In genomic region chr1:177340232-177340631, GRCm38 (mm10) we compare ENCODE assay signal across 18 mouse cellular contexts.
A peak's percentile ranks its signal among the peaks of the same experiment; 100 is the strongest.
DNase-seq lines count a peak whose midpoint lies in the region; ATAC-seq lines count a peak whose summit lies in the region.
"Had no signal": no experiment of that assay in that cellular context is flagged by ENCODE, and none has a peak within 500 bp of the region (broad histone marks: within the 10 kb centered on the region; RNA-seq: fewer than 3 reads in every experiment).

No protein-coding gene starts in this region.

- no peak overlapping the region for H3K4me3 ChIP-seq in hindbrain, embryonic 10.5 days
- no peak overlapping the region for H3K4me3 ChIP-seq in hindbrain, embryonic 16.5 days (ENCODE audit: low read length)
- peak overlapping the region; percentile 3 for H3K4me3 ChIP-seq in megakaryocyte, embryonic 14.5 days (replicated peaks)
- no peak overlapping the region for H3K4me3 ChIP-seq in embryonic facial prominence, embryonic 10.5 days

- DNase-seq in hindbrain, embryonic 10.5 days (ENCODE audit: low spot score): no peak
- DNase-seq in embryonic facial prominence, embryonic 10.5 days (ENCODE audit: low spot score): no peak
- DNase-seq: adrenal gland, adult 8-10 months; adrenal gland, postnatal 36 days; cerebellum, adult 11 months; cerebellum, adult 8-10 months; cerebellum, postnatal 14 days; forebrain, postnatal 0 days; gastrocnemius, postnatal 14 days; heart, postnatal 10 days; heart, postnatal 4 days had no signal

- H3K36me3 ChIP-seq in hindbrain, embryonic 10.5 days: no peaks in the 10 kb centered on the region
- H3K36me3 ChIP-seq in hindbrain, embryonic 16.5 days (ENCODE audit: control insufficient read depth, insufficient read depth, low read length): no peaks in the 10 kb centered on the region
- H3K36me3 ChIP-seq in megakaryocyte, embryonic 14.5 days (replicated peaks; ENCODE audit: low read length): no peaks in the 10 kb centered on the region
- H3K36me3 ChIP-seq in embryonic facial prominence, embryonic 10.5 days (replicated peaks): no peaks in the 10 kb centered on the region

- no peak overlapping the region for H3K4me2 ChIP-seq in hindbrain, embryonic 16.5 days (ENCODE audit: low read length)
- H3K4me2 ChIP-seq: hindbrain, embryonic 14.5 days had no signal

- ATAC-seq in hindbrain, embryonic 16.5 days: no peak
- ATAC-seq in megakaryocyte, adult 5-6 weeks (ENCODE audit: poor library complexity, severe bottlenecking): no peak; the same call in 1 of the 2 replicates
- peak; percentile 61 for ATAC-seq in granulocyte monocyte progenitor cell, adult 5-6 weeks (replicated peaks; ENCODE audit: poor library complexity, severe bottlenecking)
- ATAC-seq in megakaryocyte progenitor cell, adult 5-6 weeks (replicated peaks; ENCODE audit: poor library complexity): peak; percentile 43; the same call in 1 of the 2 replicates
- ATAC-seq: forebrain, postnatal 0 days; intestine, embryonic 16.5 days had no signal

- WGBS in hindbrain, embryonic 10.5 days: 84% methylated on average over 3 of the region's 3 CpGs
- WGBS in hindbrain, embryonic 16.5 days: 74% methylated on average over 3 of the region's 3 CpGs
- 80% methylated on average over 3 of the region's 3 CpGs for WGBS in embryonic facial prominence, embryonic 10.5 days

- H3K9me3 ChIP-seq in hindbrain, embryonic 10.5 days: no peaks in the 10 kb centered on the region
- H3K9me3 ChIP-seq in hindbrain, embryonic 16.5 days (ENCODE audit: control insufficient read depth, low read length): no peaks in the 10 kb centered on the region
- H3K9me3 ChIP-seq in megakaryocyte, embryonic 14.5 days: no peaks in the 10 kb centered on the region
- H3K9me3 ChIP-seq in embryonic facial prominence, embryonic 10.5 days: no peaks in the 10 kb centered on the region

- no peak overlapping the region for H3K9ac ChIP-seq in hindbrain, embryonic 16.5 days (ENCODE audit: low read depth, low read length)
- H3K9ac ChIP-seq: forebrain, postnatal 0 days; hindbrain, embryonic 14.5 days had no signal

- H3K27me3 ChIP-seq in hindbrain, embryonic 10.5 days (ENCODE audit: insufficient read depth, poor library complexity, severe bottlenecking): no peaks in the 10 kb centered on the region
- H3K27me3 ChIP-seq in hindbrain, embryonic 16.5 days (replicated peaks; ENCODE audit: control insufficient read depth, insufficient read depth, low read length): no peaks in the 10 kb centered on the region
- peaks cover 4% of the 10 kb centered on the region for H3K27me3 ChIP-seq in megakaryocyte, embryonic 14.5 days (replicated peaks)
- H3K27me3 ChIP-seq in embryonic facial prominence, embryonic 10.5 days (replicated peaks; ENCODE audit: low read depth, poor library complexity, severe bottlenecking): no peaks in the 10 kb centered on the region

- peaks cover 16% of the 10 kb centered on the region for H3K4me1 ChIP-seq in hindbrain, embryonic 10.5 days (replicated peaks)
- peaks cover 4% of the 10 kb centered on the region for H3K4me1 ChIP-seq in hindbrain, embryonic 16.5 days (ENCODE audit: control insufficient read depth, insufficient read depth, low read depth, low read length)
- H3K4me1 ChIP-seq in megakaryocyte, embryonic 14.5 days: peaks cover 25% of the 10 kb centered on the region
- H3K4me1 ChIP-seq in embryonic facial prominence, embryonic 10.5 days: peaks cover 16% of the 10 kb centered on the region

- H3K27ac ChIP-seq in hindbrain, embryonic 10.5 days: peak overlapping the region; percentile 19; the same call in 1 of the 2 replicates
- no peak overlapping the region for H3K27ac ChIP-seq in hindbrain, embryonic 16.5 days (ENCODE audit: low read depth, low read length)
- H3K27ac ChIP-seq in embryonic facial prominence, embryonic 10.5 days (replicated peaks): no peak overlapping the region
- H3K27ac ChIP-seq: hindbrain, embryonic 14.5 days had no signal

Comparison
In these comparisons a context has a peak if more than half of its experiments do, and no peak if none do; other contexts are left out.
1. ATAC-seq: peak in granulocyte monocyte progenitor cell, adult 5-6 weeks (single experiment) and megakaryocyte progenitor cell, adult 5-6 weeks (single experiment); none in hindbrain, embryonic 16.5 days (single experiment) and megakaryocyte, adult 5-6 weeks (single experiment).